Mouse (Mus musculus): Measurements from ENCODE around the gene Prdm16.

Gene Prdm16

DNA sequence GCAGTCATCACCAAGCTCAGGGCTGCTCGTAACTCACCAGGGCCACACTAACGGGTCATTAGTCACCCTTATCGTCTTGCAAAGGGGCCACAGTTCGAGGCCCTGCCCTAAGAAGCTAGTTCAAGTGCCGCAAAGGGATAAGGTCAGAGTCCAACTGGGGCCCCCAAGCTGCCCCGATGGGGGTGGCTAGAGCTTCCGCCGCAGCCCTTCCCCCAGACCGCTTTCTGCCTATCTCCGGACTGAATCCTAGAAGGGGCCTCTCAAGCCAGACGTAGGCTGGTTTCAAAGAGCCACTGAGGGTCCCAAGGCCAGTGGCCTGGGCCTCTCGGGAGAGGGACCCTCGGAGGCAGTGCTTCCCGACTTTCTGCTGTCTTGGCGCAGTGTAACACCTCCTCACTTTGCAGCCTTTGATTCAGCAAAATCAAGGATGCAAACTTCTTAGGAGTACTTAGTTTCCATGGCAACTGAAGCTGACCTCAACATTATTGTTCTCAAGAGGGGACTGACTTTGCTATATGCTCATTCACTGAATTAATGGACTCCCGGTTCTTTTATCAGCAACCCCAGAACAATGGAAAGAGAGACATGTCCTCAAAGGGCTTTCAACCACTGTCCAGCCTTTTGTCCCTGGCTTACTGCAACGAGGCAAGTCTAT, 165.1 kb downstream of the Prdm16 start:
- no peak for DNase-seq

DNA sequence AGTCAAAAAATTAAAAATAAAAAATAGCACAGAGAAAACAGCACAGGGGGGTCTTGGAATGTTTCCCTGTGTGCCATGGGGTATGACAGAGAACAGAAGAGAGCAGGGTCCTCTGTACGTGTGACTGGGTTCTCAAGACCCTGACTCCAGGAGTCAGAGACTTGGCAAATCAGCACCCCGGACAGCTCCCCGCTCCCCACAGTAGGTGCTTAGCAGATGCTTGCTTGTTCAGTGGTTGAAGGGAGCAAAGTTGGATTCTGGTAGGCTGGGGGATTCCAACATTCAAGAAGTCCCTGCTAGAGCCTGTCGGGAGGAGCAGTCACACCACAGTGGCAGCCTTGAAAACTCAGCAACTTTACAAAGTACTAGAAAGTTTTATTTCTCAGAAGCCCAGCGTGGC, 170.4 kb downstream of the Prdm16 start:
- no peak for DNase-seq

DNA sequence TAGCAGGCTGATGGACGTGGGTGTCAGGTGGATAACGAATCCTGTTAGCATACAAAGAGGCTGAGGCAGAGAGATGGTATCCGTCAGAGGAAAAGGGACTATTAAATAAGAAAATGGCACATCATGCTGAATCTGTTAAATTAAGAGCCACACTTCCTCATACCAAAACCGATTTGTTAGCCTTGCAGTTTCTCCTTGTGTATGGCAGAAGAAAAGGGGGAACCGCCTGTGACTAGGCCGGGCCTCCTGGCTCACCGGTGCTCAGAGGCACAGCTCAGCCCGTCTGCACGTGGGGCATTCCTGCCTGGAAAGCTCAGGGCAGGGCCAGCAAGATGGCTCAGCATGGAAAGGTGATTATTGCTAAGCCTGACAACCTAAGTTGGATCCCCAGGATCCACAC, 171.6 kb downstream of the Prdm16 start:
- no peak for DNase-seq

DNA sequence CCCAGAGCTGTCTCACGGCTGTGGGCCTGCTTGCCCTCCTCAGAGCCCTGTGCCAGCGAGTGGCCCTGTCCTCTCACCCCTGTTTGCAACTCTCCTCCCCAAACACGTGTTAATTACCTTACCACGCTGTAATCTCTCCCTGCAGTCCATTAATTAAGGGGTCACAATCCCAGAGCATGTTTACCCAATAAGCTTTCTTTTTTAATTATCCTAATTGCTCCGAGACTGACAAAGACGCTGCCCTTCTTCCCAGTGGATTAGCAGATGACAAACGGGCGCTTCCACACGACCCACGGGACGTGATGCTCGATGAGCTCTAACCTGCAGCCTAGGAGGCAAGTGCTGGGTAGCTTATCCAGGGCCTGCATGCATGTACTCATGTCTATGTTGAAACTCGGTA, 176.7 kb downstream of the Prdm16 start:
- DNase-seq, result no peak

DNA sequence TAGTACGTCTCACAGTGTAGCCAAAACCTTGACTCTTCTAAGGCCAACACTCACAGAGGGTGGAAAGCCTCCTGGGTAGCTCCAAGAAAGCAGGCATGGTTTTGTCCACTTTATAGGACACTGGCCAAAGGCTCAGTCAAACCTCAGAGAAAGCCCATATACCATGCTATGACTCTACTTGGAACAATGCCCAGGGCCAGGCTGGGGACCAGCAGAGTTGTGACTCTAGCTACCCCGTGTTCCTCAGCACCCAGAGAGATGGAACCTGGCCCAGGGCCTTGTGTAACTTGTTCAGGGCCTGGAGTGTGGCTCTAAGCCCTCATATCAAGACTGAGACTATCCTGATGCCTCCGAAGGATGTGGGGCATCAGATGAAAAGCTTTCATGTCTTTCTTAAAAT, 178.9 kb downstream of the Prdm16 start:
- DNase-seq, result no peak

DNA sequence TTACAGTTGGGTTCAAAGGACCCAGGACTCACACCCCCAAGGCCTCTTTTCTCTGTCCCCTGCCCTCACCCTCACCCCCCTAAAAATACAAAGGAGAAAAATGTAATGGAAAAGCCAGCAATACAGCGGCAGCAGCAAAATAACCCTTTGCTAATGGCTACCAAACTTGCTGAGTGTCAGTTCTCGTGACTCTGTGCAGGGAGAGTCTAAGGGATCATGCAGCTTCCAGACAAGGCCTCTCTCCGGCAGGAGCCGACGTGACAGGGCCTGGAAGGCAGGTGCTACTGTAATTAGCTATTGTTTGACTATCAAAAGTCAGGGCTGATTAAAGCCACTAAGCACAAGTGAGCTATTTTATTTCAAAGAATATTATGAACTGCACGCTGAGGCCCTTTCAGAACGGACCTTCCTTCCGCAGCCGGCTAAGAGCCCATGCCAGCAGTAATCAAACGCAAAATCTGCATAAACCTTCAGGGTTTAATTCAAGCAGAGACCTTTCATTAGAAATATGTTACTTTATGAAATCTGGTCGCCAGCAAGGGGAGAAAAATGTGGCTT, 180.3 kb downstream of the Prdm16 start:
- DNase-seq, result no peak

DNA sequence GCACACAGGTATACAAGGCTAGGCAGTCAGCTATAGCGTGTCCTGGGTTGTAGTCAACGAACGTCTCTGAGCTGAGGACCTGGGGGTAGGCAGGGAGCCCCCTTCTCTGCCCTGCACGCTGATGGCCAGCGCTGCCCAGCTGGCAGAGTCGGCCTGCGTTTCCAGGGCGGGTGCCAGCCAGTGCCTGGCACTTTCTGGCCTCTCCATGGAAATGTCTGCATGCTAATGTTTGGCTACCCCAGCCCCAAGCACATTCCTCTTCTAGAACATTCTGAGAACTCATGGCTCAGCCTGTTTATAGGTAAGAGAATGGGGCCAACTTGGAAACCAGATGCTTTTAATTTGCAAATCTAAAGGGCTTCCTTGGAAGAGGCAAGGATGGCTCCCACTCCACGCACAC, 186.2 kb downstream of the Prdm16 start:
- no peak for DNase-seq

DNA sequence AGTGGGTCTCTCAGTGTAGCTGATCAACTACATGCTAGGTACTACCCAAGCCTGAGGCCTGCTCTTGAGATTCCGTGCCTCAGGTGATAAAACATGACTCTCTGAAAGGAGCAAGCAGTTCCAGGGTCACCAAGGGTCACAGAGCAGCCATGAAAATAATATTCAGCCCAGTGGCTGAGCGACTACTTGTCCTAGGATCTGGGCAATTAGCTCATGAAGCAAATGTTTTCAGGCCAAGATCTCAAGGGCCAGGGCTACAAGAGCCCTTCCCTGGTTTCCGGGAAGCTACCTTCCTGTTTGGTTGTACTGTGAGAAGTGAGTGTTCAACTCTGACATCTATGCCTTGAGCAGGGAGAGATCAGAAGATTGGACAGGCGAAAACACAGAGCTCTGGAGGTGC, 186.6 kb downstream of the Prdm16 start:
- no peak for DNase-seq

DNA sequence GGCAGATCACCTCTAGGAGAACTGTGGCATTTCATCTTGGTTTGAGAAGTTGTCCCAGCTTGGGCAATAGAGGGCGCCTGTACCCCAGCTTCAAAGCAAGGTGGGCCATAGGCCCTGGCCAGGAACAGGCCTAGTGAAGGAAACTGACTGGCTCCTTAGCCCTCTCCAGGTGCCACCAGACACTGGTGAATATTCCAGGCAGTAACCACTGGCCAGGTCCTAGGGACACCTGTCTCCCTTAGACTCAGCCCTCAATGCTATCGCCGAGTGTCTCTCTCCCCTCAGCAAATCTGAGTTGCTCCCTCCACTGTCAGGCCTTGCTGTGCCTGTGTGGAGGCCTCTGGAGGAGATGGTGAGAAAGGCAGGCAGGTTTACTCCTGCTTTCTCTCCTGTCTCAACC, 187.3 kb downstream of the Prdm16 start:
- peak; percentile 92 for DNase-seq

DNA sequence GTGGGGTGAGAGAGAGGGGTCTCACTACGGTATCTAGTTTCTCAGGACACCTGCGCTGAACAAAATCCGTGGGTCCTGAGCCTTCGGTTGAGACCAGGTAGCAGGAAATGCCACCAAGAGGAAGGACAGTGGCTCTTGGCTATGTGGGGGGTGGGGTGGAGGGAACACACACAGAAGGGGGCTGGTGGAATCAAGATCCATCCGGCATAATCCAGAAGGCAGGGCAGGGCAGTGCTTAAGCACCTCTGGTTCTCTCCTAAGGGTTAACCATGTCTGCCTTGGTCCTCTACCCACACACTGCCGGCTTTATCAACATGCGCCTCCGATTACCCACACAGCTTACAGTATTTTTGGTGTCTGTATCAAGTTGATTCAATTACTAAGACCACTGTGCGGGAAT, 191.0 kb downstream of the Prdm16 start:
- no peak for DNase-seq

DNA sequence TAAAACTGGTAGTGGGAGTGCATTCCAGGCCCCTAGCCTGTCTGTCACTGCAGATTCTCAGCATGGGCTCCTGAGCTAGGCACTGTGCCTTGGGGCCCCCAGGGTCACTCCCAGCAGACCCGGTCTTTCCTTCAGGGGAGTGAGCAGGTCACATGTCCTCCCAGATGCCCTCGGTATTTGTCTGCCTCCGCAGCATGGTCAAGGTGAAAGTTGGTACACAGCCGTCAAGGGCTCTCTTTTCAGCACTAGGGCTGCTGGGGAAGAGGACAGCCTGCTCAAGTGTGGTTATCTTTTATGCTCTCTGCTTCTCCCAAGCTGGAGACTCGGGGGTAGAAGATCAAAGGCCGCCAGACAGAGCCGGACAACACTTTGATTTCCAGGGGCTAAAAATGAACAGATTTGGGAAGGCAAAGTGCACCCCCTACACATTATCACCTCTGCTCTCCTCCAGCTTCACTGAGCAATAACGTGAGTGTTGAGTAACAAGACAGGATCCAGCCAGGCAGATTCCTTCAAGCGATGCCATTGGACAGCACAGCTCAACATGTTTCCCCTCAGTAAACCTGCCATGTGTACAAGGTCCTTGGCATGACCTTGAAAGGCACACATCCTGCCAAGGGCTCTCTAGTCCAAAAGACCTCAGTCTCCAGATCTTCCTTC, 193.9 kb downstream of the Prdm16 start:
- peak; percentile 95 for DNase-seq

DNA sequence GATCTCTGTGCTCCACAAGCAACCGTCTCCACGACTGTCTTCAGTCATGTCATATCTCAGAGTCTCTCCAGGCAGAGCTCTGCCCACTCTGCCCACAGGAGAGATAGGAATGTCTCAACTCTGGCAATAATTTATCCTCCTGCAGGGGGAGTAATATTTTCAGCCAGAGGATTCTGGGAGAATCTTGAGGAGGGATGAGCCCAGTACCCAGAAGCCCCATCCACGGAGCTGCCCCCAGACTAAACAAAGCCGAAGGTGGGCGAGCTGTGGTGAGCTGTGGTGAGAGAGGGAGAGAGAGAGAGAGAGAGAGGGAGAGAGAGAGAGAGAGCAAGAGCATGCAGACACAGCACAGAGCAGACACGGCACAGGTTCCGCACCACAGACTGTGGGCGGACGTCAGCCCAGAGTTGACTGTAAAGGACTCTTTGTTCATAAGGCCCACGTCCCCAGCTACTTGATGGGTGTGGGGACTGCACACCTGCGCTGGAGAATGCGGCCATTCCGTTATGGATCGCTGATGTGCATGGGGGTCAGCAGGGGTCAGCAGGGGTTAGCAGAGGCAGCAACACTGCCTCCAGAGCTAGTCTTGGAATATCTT, 197.1 kb downstream of the Prdm16 start:
- no peak for DNase-seq

DNA sequence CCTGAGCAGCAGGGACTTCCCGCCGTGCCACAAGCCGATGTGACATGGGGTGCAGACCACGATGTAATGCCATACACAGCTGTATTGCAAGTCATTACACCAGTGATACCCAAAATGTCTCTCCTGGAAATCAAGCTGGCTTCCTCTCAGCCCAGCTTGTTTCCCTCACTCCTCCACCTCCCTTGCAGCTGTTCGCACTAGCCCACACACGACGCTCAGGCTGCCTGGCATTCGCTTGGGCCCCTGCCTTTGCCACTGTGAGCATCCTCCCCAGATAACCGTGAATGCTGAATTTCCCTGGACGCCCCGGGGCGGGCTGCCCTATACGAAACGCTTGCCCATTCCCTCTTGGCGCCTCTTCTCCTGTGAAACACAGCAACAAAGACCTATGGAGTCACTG, 198.1 kb downstream of the Prdm16 start:
- DNase-seq, result no peak

DNA sequence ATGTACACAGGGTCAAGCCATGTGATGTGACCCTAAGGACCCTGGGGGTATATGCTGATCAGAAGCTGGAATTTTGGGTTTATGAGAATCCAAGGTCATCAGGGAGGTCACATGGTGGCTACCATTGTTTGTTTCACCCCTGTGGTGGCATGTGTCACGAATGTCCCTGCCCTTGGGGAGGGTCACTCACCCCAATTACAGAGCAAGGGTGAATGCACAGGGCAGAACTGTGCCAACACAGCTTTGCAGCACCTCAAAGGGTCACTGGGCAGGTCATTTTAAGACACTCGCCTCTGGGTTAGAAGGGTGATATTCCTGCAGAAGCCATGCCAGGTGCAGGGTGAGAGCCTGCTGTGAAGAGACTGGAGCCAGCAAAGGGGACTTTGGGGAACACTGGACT, 206.9 kb downstream of the Prdm16 start:
- no peak for DNase-seq

DNA sequence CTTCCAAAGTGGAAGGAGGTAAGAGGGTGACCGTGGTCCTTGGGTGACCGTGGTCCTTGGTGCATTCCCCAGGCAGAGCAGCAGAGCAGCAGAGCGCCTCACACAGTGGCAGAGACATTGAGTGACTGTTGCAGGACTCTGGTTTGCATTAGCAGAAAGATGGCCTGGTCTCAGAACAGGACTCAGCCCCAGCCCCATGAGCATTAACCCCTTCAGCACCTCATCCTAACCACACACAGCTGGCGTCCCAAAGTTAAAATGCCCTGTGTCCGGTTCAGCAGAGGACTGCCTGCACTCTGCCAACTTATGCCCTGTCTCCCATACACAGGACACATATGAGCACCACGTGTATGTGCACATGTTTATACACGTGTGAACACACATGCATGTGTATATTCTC, 209.8 kb downstream of the Prdm16 start:
- DNase-seq, result no peak

DNA sequence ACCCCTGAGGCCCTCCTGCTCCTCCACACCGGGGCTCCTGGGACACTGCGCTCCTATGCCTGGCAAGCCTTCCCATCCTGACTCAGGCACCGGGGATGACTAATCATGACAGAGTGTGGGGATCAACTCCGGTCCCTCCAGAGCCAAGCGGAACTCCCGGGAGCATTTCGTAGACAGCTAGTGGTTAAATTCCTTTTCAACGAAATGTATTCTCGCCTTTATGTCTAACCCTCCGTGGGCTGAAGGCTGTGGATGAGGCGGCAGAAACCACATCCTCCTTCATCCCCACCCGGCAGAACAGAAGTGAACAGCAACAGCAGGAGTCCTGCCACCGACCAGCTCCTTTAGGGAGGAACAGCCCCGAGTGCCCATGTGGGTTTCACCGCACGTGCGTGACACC, 211.4 kb downstream of the Prdm16 start:
- DNase-seq, result no peak

DNA sequence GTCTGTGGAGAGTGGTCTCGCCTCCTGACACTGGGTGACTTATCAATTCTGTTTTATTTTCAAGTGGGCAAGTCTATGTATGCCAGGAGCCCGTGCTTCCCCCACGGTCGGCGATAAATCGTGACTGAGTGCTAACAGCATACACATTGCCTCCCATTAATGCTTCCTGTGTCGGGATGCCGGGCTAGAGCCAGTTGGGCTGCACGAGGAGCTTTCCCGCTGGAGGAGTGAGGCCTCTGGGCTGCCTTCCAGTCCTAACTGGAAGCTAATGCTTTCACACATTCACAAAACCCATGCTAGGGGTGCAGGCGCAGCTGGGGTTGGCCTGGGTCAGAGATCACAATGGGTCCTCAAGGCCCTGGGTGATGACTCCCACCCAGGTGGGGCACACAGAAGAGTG, 212.0 kb downstream of the Prdm16 start:
- peak; percentile 92 for DNase-seq

DNA sequence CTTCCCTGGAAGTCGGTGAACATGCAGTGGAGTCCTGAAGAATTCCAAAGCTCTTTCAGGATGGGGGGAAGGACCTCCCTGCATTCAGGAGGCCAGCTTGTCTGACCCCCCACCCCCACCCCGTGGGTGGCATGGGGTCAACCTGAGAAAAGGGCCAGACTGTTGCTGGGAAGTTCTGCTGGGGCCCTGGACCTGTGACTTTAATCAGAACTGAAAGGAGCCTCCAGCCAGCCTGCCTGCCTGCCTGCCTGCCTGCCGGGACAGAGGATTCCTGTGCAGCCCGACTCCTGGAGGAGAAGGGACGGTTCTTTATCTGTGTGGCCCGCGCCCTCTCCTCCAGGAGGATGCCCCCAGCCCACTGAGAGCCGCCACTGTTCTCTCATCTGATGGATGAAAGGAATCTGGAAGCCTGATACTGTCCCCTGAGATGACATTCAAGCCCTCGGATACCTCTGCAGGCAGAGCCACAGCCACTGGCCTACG, 214.2 kb downstream of the Prdm16 start:
- no peak for DNase-seq

DNA sequence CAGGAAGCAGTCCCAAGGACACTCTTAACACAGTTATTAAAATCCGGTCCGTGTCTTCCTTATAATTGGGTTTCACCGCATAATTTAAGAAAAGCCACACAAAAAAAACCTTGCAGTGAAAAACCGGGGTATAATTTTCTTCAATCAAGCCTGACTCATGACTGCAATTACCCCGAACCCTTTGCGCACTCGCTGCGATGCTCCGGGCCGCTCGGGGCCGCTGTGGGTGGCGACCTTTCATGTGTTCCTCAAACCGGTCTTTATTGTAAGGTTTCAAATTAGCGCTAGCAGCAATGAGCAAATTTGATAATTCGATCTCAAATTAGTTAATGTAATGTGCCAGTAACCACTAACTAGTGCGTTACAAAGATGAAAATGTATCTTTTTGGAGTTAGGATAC, 215.9 kb downstream of the Prdm16 start:
- no peak for DNase-seq

DNA sequence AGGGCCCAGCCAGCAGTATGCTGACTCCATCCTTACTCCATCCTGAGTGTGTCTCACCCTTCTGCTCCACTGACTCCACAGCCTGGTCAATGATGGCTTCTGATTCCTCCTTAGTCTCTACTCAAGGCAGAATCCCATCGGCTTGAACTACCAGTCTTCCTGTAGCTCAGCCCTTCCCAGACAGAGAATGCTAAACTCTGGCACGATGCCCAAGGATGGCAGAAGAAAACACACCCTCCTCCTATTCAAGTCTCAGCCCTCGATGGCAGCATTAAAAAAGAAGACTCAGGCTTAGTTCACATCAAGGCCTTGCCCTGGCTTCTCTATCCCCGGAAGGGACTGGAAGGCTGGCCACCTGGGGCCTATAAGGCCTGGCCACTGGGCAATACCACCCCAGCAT, 216.9 kb downstream of the Prdm16 start:
- no peak for DNase-seq

DNA sequence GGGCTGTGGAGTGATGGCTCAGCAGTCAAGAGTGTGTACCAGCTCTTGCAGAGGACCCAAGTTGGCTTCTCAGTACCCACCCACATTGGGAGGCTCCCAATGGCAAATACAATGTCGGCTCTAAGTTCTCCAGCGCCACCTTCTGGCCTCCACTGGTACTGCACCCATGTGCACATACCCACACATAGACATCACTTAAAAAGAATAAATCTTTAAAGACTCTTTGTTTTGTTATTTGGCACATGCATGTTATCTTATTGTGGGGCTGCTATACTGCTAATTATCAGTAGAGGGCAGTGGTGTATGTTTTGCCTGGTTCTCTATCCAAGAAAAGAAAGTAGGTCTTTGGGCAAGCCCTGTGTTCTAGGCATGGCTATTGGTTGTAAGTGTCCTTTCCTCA, 217.7 kb downstream of the Prdm16 start:
- no peak for DNase-seq

DNA sequence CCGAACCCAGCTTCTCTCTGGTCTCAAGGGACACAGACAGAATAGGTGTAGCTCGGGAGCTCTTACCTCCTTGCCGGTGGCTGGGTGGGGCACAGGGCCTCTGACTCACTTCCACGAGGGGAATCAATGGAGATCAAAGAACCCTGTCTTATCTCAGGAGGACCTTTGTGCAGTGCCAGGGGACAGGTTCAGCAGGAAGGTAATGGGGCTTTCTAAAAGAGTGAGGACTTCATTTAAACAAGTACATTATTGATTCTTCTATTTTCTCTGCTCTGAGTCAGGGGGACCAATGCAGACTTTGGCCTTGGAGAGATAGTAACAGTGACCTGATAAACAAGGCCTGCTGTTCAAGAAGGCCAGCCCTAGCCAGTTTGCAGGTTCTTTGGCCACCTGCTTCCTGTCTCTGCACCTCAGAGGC, 218.3 kb downstream of the Prdm16 start:
- DNase-seq, result no peak

DNA sequence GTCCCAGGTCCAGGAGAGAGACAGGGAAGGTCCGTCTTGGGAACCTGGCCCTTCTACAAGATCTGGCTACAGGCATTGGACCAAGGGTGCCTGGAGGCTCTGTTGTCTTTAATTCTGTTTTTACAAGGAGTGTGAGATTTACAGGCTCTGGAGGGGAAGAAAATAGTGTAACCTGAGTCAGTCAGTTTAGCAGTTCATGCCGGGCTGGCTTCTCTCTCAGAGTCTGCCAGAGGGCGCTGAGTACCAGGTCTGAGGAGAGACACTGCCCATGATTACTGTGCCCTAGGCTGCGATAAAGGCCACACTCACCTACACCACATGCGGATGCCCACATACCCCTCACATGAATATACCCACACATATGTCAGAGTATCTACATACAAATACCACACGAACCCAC, 219.9 kb downstream of the Prdm16 start:
- DNase-seq, result no peak

DNA sequence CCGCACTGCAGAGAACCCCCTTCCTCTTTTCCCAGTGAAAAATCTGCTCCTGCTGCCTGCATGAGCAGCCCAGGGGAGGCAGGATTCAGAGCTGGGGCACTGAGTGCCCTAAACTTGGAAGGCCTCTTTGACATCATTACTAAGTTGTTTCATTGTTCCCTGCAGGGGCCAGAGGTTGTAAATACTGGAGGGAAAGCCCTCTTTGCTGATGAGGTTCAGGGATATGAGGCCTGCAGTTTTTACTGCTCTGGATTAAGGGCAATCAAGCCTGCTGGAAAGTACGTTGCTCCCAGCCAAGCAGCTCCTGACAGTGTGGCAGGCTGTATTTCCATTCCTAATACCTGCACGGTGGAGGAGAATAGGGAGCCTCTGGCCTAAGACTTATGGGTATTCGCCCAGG, 221.8 kb downstream of the Prdm16 start:
- no peak for DNase-seq

All from heart, adult 11 months (tissue).